22 mouse cellular contexts compared by ENCODE assay signal in the genomic region with DNA sequence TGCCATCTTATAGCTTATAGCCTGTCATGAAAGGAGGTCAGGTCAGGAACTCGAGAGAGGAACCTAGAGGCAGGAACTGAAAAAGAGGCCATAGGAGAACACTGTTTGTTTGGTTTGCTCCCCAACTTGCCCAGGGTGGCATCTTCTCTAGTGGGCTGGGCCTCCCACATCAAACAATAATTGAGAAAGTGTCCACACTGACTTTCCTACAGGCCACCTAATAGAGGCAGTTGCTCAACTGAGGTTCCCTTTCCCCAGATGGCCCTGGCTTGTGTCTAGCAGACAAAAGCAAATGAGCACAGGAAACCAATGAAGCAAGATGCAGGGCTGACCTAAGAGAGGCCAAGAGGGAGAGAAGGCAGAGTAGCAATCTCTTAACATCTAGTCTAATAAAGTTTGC. TPM values are rescaled to one million over a fixed set of nuclear protein-coding genes. Genes with fewer than 3 reads are reported as not detected.
"Had no signal": no experiment of that assay in that cellular context is flagged by ENCODE, and none has a peak within 500 bp of the region (broad histone marks: within the 10 kb centered on the region; RNA-seq: fewer than 3 reads in every experiment).

No protein-coding gene starts in this region.

- H3K27me3 ChIP-seq: limb, embryonic 13.5 days; neural tube, embryonic 13.5 days; stomach, embryonic 15.5 days had no signal

- H3K9me3 ChIP-seq: limb, embryonic 13.5 days; neural tube, embryonic 13.5 days; stomach, embryonic 15.5 days had no signal

- DNase-seq: kidney, adult 11 months; kidney, adult 9 months; kidney, postnatal 36 days; left cerebral cortex, postnatal 4 days; lung, embryonic 14.5 days; midbrain, embryonic 14.5 days; right cerebral cortex, postnatal 14 days; thymus, adult 2 months; thymus, postnatal 25 days had no signal

- ATAC-seq: inflammation-experienced regulatory T-cells, adult 6 months had no signal

- H3K9ac ChIP-seq: limb, embryonic 13.5 days; lung, embryonic 14.5 days; neural tube, embryonic 13.5 days; stomach, embryonic 15.5 days had no signal

- H3K4me1 ChIP-seq: neural tube, embryonic 13.5 days; stomach, embryonic 15.5 days had no signal

- H3K4me2 ChIP-seq: limb, embryonic 13.5 days; lung, embryonic 14.5 days; neural tube, embryonic 13.5 days; stomach, embryonic 15.5 days had no signal

- H3K4me3 ChIP-seq: layer of hippocampus, adult 2 months; limb, embryonic 13.5 days; neural tube, embryonic 13.5 days; stomach, embryonic 15.5 days had no signal

- H3K27ac ChIP-seq: kidney, postnatal 0 days; layer of hippocampus, adult 2 months; limb, embryonic 13.5 days; macrophage; neural tube, embryonic 13.5 days; stomach, embryonic 15.5 days had no signal

- H3K36me3 ChIP-seq: neural tube, embryonic 13.5 days had no signal

RNA-seq across cellular contexts. Expression of a gene that starts 59.4 kb away (rescaled TPM):
- total RNA-seq: layer of hippocampus, adult 2 months; layer of hippocampus, postnatal 10 days; left cerebral cortex, adult 18-20 months; left cerebral cortex, postnatal 10 days; left cerebral cortex, postnatal 4 days; liver, adult 2 months had no signal
- polyA plus RNA-seq: inflammation-experienced regulatory T-cells, adult 6 months; kidney, postnatal 0 days; limb, embryonic 13.5 days; liver, adult 2 months; lung, embryonic 14.5 days; macrophage; midbrain, embryonic 14.5 days; neural tube, embryonic 13.5 days; spleen, adult 2 months; stomach, embryonic 15.5 days; thymus, adult 2 months; urinary bladder, adult 2 months had no signal
